8 mouse cellular contexts compared by ENCODE assay signal in genomic region chr16:8514180-8514579, GRCm38 (mm10). TPM values are rescaled to one million over a fixed set of nuclear protein-coding genes. Genes with fewer than 3 reads are reported as not detected.
DNase-seq lines count a peak whose midpoint lies in the region; ATAC-seq lines count a peak whose summit lies in the region.

No protein-coding gene starts in this region.

- no peaks in the 10 kb centered on the region; the same call in 1 of the 2 replicates for H3K27me3 ChIP-seq in heart, embryonic 15.5 days
- H3K27me3 ChIP-seq in midbrain, embryonic 11.5 days (ENCODE audit: control insufficient read depth, insufficient read depth, low read length), result peaks cover 4% of the 10 kb centered on the region

- peaks cover 29% of the 10 kb centered on the region for H3K4me1 ChIP-seq in heart, embryonic 15.5 days (replicated peaks)
- peaks cover 6% of the 10 kb centered on the region; the same call in 1 of the 2 replicates for H3K4me1 ChIP-seq in midbrain, embryonic 11.5 days (ENCODE audit: control insufficient read depth, insufficient read depth, low read length)

- H3K9ac ChIP-seq in heart, embryonic 15.5 days, result peak overlapping the region; percentile 34
- H3K9ac ChIP-seq in midbrain, embryonic 11.5 days (ENCODE audit: low read length), result peak overlapping the region; percentile 13; the same call in 1 of the 2 replicates

- 7% methylated on average over 4 of the region's 4 CpGs for WGBS in heart, embryonic 15.5 days
- 41% methylated on average over 4 of the region's 4 CpGs for WGBS in midbrain, embryonic 11.5 days

- peak overlapping the region; percentile 63 for H3K4me3 ChIP-seq in heart, embryonic 15.5 days
- peak overlapping the region; percentile 37 for H3K4me3 ChIP-seq in midbrain, embryonic 11.5 days (ENCODE audit: low read depth, low read length)

- H3K36me3 ChIP-seq in heart, embryonic 15.5 days, result no peaks in the 10 kb centered on the region
- H3K36me3 ChIP-seq in midbrain, embryonic 11.5 days (ENCODE audit: control insufficient read depth, insufficient read depth, low read length), result no peaks in the 10 kb centered on the region

- peak overlapping the region; percentile 92 for H3K4me2 ChIP-seq in heart, embryonic 15.5 days
- peak overlapping the region; percentile 76 for H3K4me2 ChIP-seq in midbrain, embryonic 11.5 days

- peak; percentile 61 for ATAC-seq in heart, embryonic 15.5 days (replicated peaks; ENCODE audit: insufficient number of reproducible peaks, insufficient read depth, low FRiP score, low read depth)
- no peak for ATAC-seq in midbrain, embryonic 11.5 days (ENCODE audit: low FRiP score)
- no peak for ATAC-seq in megakaryocyte-erythroid progenitor cell, adult 5-6 weeks (replicated peaks; ENCODE audit: low FRiP score, low TSS enrichment, poor library complexity, severe bottlenecking)

- DNase-seq in layer of hippocampus, postnatal 10 days (ENCODE audit: low spot score in 2 of 2), result peak; percentile 26 to 27
- DNase-seq in layer of hippocampus, adult 9-11 months, result no peak
- peak; percentile 24 to 28 for DNase-seq in cerebellum, postnatal 36 days
- peak; percentile 83 for DNase-seq in kidney, postnatal 10 days
- DNase-seq in midbrain, embryonic 11.5 days (ENCODE audit: low spot score, missing footprints), result no peak
- DNase-seq in urinary bladder, adult 18-20 months (ENCODE audit: low spot score in 2 of 2), result no peak

- H3K9me3 ChIP-seq in heart, embryonic 15.5 days (replicated peaks), result no peaks in the 10 kb centered on the region
- no peaks in the 10 kb centered on the region for H3K9me3 ChIP-seq in midbrain, embryonic 11.5 days (ENCODE audit: control insufficient read depth, low read length)

- H3K27ac ChIP-seq in heart, embryonic 15.5 days, result peak overlapping the region; percentile 69
- no peak overlapping the region for H3K27ac ChIP-seq in midbrain, embryonic 11.5 days (ENCODE audit: low read depth, low read length)

RNA-seq across cellular contexts. Expression of gene Abat, which starts 1.0 kb away (rescaled TPM):
- 100 to 1,000 TPM; 107 to 117 TPM for total RNA-seq in layer of hippocampus, postnatal 10 days (2021)
- 25.7 and 33.8 TPM in 2 replicates for polyA plus RNA-seq in heart, embryonic 15.5 days (2015; fragmentation: Nextera tagmentation; extraction: Ambion mirVana)
- polyA plus RNA-seq in midbrain, embryonic 11.5 days (2014; fragmentation: Nextera tagmentation; extraction: Ambion mirVana), result 18.1 and 19.6 TPM in 2 replicates
- total RNA-seq in megakaryocyte-erythroid progenitor cell, adult 5-6 weeks (2014; fragmentation: Nextera tagmentation), result not detected in 2 replicates
- 0.65 and 1.2 TPM in 2 replicates for total RNA-seq in megakaryocyte-erythroid progenitor cell, adult 5-6 weeks (2017)

RNA-seq across cellular contexts. Expression of gene Mettl22, which starts 43.6 kb away (rescaled TPM):
- 10 to 100 TPM; 35.8 to 38.8 TPM for total RNA-seq in layer of hippocampus, postnatal 10 days (2021)
- 37.9 TPM in 2 replicates for polyA plus RNA-seq in heart, embryonic 15.5 days (2015; fragmentation: Nextera tagmentation; extraction: Ambion mirVana)
- 17.6 and 24.3 TPM in 2 replicates for polyA plus RNA-seq in midbrain, embryonic 11.5 days (2014; fragmentation: Nextera tagmentation; extraction: Ambion mirVana)
- 27.1 and 47.9 TPM in 2 replicates for total RNA-seq in megakaryocyte-erythroid progenitor cell, adult 5-6 weeks (2014; fragmentation: Nextera tagmentation)
- total RNA-seq in megakaryocyte-erythroid progenitor cell, adult 5-6 weeks (2017), result 17.1 and 31.8 TPM in 2 replicates

Comparison
In these comparisons a context has a peak if more than half of its experiments do, and no peak if none do; other contexts are left out.
1. DNase-seq: peak in layer of hippocampus, postnatal 10 days (2 of 2), cerebellum, postnatal 36 days (2 of 2) and kidney, postnatal 10 days (single experiment); none in layer of hippocampus, adult 9-11 months (single experiment), midbrain, embryonic 11.5 days (single experiment) and urinary bladder, adult 18-20 months (0 of 2).
2. RNA of gene Abat, which starts 1.0 kb away (total RNA-seq): 107 to 117 TPM in layer of hippocampus, postnatal 10 days; 0.65 to 1.2 TPM in megakaryocyte-erythroid progenitor cell, adult 5-6 weeks; every median in the first group is over 10 times any median in the second.